Mouse (Mus musculus): ENCODE measurements around the gene D630045J12Rik. TPM values are rescaled to one million over a fixed set of nuclear protein-coding genes. Genes with fewer than 3 reads are reported as not detected.

The D630045J12Rik gene
- polyA plus RNA-seq, 1 experiment from 2014 or later = 12.3 TPM

- WGBS = 66% methylated on average over 3 of the region's 3 CpGs
- Histone ChIP-seq H3K4me1 (ENCODE audit: control insufficient read depth, insufficient read depth, low read length) (peaks cover 15% of the 10 kb centered on the region), H3K36me3 (ENCODE audit: control insufficient read depth, insufficient read depth, low read length) (no peaks in the 10 kb centered on the region), H3K9me3 (ENCODE audit: control insufficient read depth, low read length) (no peaks in the 10 kb centered on the region; the same call in 1 of the 2 replicates), H3K9ac (ENCODE audit: low read depth, low read length) (no peak overlapping the region), H3K27me3 (ENCODE audit: control insufficient read depth, insufficient read depth, low read length) (no peaks in the 10 kb centered on the region), H3K4me2 (replicated peaks; ENCODE audit: low read depth, low read length) (no peak overlapping the region), H3K4me3 (ENCODE audit: low read length) (no peak overlapping the region), H3K27ac (ENCODE audit: low read depth, low read length) (no peak overlapping the region)
- no peak for ATAC-seq (ENCODE audit: low FRiP score, low TSS enrichment)
Measured at GRCm38 (mm10) chr6:38232917-38233316, 20.9 kb downstream of the D630045J12Rik start.

GRCm38 (mm10) chr6:38231994-38232393 lies 21.8 kb downstream of the D630045J12Rik start:
- no peak overlapping the region for H3K27ac ChIP-seq (ENCODE audit: low read depth, low read length)
- WGBS = 50% methylated on average over 4 of the region's 4 CpGs

GRCm38 (mm10) chr6:38224079-38224478 lies 29.7 kb downstream of the D630045J12Rik start:
- 53% methylated on average over 1 of the region's 1 CpGs for WGBS
- no peak for ATAC-seq (ENCODE audit: low FRiP score, low TSS enrichment)
- no peaks in the 10 kb centered on the region for H3K36me3 ChIP-seq (ENCODE audit: control insufficient read depth, insufficient read depth, low read length)
- H3K9ac ChIP-seq (ENCODE audit: low read depth, low read length) = no peak overlapping the region
- H3K4me3 ChIP-seq (ENCODE audit: low read length) = no peak overlapping the region
- no peak overlapping the region for H3K27ac ChIP-seq (ENCODE audit: low read depth, low read length)
- no peak overlapping the region for H3K4me2 ChIP-seq (replicated peaks; ENCODE audit: low read depth, low read length)
- H3K9me3 ChIP-seq (ENCODE audit: control insufficient read depth, low read length) = no peaks in the 10 kb centered on the region; the same call in 1 of the 2 replicates
- no peaks in the 10 kb centered on the region for H3K27me3 ChIP-seq (ENCODE audit: control insufficient read depth, insufficient read depth, low read length)
- H3K4me1 ChIP-seq (ENCODE audit: control insufficient read depth, insufficient read depth, low read length) = no peaks in the 10 kb centered on the region

More at GRCm38 (mm10) chr6:38231994-38232393, 21.8 kb downstream of the D630045J12Rik start:
- no peak overlapping the region for H3K9ac ChIP-seq (ENCODE audit: low read depth, low read length)
- H3K9me3 ChIP-seq (ENCODE audit: control insufficient read depth, low read length) = no peaks in the 10 kb centered on the region; the same call in 1 of the 2 replicates
- H3K4me3 ChIP-seq (ENCODE audit: low read length) = no peak overlapping the region
- H3K4me2 ChIP-seq (replicated peaks; ENCODE audit: low read depth, low read length) = no peak overlapping the region
- no peaks in the 10 kb centered on the region for H3K36me3 ChIP-seq (ENCODE audit: control insufficient read depth, insufficient read depth, low read length)
- H3K27me3 ChIP-seq (ENCODE audit: control insufficient read depth, insufficient read depth, low read length) = no peaks in the 10 kb centered on the region
- peaks cover 15% of the 10 kb centered on the region for H3K4me1 ChIP-seq (ENCODE audit: control insufficient read depth, insufficient read depth, low read length)
- peak; percentile 50 for ATAC-seq (ENCODE audit: low FRiP score, low TSS enrichment)

GRCm38 (mm10) chr6:38219261-38219660 lies 34.5 kb downstream of the D630045J12Rik start:
- Histone ChIP-seq H3K9me3 (ENCODE audit: control insufficient read depth, low read length) (no peaks in the 10 kb centered on the region), H3K9ac (ENCODE audit: low read depth, low read length) (no peak overlapping the region), H3K27me3 (ENCODE audit: control insufficient read depth, insufficient read depth, low read length) (no peaks in the 10 kb centered on the region), H3K27ac (ENCODE audit: low read depth, low read length) (no peak overlapping the region), H3K4me1 (ENCODE audit: control insufficient read depth, insufficient read depth, low read length) (no peaks in the 10 kb centered on the region), H3K4me2 (replicated peaks; ENCODE audit: low read depth, low read length) (no peak overlapping the region), H3K4me3 (ENCODE audit: low read length) (no peak overlapping the region), H3K36me3 (ENCODE audit: control insufficient read depth, insufficient read depth, low read length) (no peaks in the 10 kb centered on the region)
- ATAC-seq (ENCODE audit: low FRiP score, low TSS enrichment) = no peak
- 100% methylated on average over 2 of the region's 2 CpGs for WGBS

GRCm38 (mm10) chr6:38215448-38216110 lies 38.2 kb downstream of the D630045J12Rik start:
- H3K36me3 ChIP-seq (ENCODE audit: control insufficient read depth, insufficient read depth, low read length) = no peaks in the 10 kb centered on the region
- no peak overlapping the region for H3K27ac ChIP-seq (ENCODE audit: low read depth, low read length)
- H3K4me3 ChIP-seq (ENCODE audit: low read length) = no peak overlapping the region
- ATAC-seq (ENCODE audit: low FRiP score, low TSS enrichment) = no peak
- no peaks in the 10 kb centered on the region for H3K4me1 ChIP-seq (ENCODE audit: control insufficient read depth, insufficient read depth, low read length)
- peaks cover 7% of the 10 kb centered on the region; the same call in 1 of the 2 replicates for H3K9me3 ChIP-seq (ENCODE audit: control insufficient read depth, low read length)
- H3K27me3 ChIP-seq (ENCODE audit: control insufficient read depth, insufficient read depth, low read length) = no peaks in the 10 kb centered on the region
- WGBS = 79% methylated on average over 14 of the region's 14 CpGs
- H3K4me2 ChIP-seq (replicated peaks; ENCODE audit: low read depth, low read length) = no peak overlapping the region
- H3K9ac ChIP-seq (ENCODE audit: low read depth, low read length) = no peak overlapping the region

GRCm38 (mm10) chr6:38207621-38208020 lies 46.2 kb downstream of the D630045J12Rik start:
- no peak overlapping the region for H3K4me3 ChIP-seq (ENCODE audit: low read length)
- no peak overlapping the region for H3K9ac ChIP-seq (ENCODE audit: low read depth, low read length)
- H3K4me1 ChIP-seq (ENCODE audit: control insufficient read depth, insufficient read depth, low read length) = peaks cover 26% of the 10 kb centered on the region
- no peak overlapping the region for H3K4me2 ChIP-seq (replicated peaks; ENCODE audit: low read depth, low read length)
- ATAC-seq (ENCODE audit: low FRiP score, low TSS enrichment) = no peak
- no peaks in the 10 kb centered on the region for H3K36me3 ChIP-seq (ENCODE audit: control insufficient read depth, insufficient read depth, low read length)
- peaks cover 5% of the 10 kb centered on the region; the same call in 1 of the 2 replicates for H3K9me3 ChIP-seq (ENCODE audit: control insufficient read depth, low read length)
- 84% methylated on average over 2 of the region's 2 CpGs for WGBS
- no peak overlapping the region for H3K27ac ChIP-seq (ENCODE audit: low read depth, low read length)
- H3K27me3 ChIP-seq (ENCODE audit: control insufficient read depth, insufficient read depth, low read length) = no peaks in the 10 kb centered on the region

GRCm38 (mm10) chr6:38206941-38207531 lies 46.8 kb downstream of the D630045J12Rik start:
- Histone ChIP-seq H3K4me2 (replicated peaks; ENCODE audit: low read depth, low read length) (no peak overlapping the region), H3K9me3 (ENCODE audit: control insufficient read depth, low read length) (peaks cover 5% of the 10 kb centered on the region; the same call in 1 of the 2 replicates), H3K4me3 (ENCODE audit: low read length) (no peak overlapping the region), H3K27me3 (ENCODE audit: control insufficient read depth, insufficient read depth, low read length) (no peaks in the 10 kb centered on the region), H3K4me1 (ENCODE audit: control insufficient read depth, insufficient read depth, low read length) (peaks cover 32% of the 10 kb centered on the region), H3K36me3 (ENCODE audit: control insufficient read depth, insufficient read depth, low read length) (no peaks in the 10 kb centered on the region), H3K27ac (ENCODE audit: low read depth, low read length) (no peak overlapping the region), H3K9ac (ENCODE audit: low read depth, low read length) (no peak overlapping the region)
- 15% methylated on average over 8 of the region's 8 CpGs for WGBS
- ATAC-seq (ENCODE audit: low FRiP score, low TSS enrichment) = no peak

- H3K4me2 ChIP-seq (replicated peaks; ENCODE audit: low read depth, low read length) = no peak overlapping the region
- H3K4me1 ChIP-seq (ENCODE audit: control insufficient read depth, insufficient read depth, low read length) = peaks cover 37% of the 10 kb centered on the region
- no peak for ATAC-seq (ENCODE audit: low FRiP score, low TSS enrichment)
- no peaks in the 10 kb centered on the region for H3K36me3 ChIP-seq (ENCODE audit: control insufficient read depth, insufficient read depth, low read length)
- H3K9me3 ChIP-seq (ENCODE audit: control insufficient read depth, low read length) = peaks cover 5% of the 10 kb centered on the region; the same call in 1 of the 2 replicates
- WGBS = 78% methylated on average over 6 of the region's 6 CpGs
- H3K9ac ChIP-seq (ENCODE audit: low read depth, low read length) = no peak overlapping the region
- H3K27ac ChIP-seq (ENCODE audit: low read depth, low read length) = no peak overlapping the region
- H3K4me3 ChIP-seq (ENCODE audit: low read length) = no peak overlapping the region
- no peaks in the 10 kb centered on the region for H3K27me3 ChIP-seq (ENCODE audit: control insufficient read depth, insufficient read depth, low read length)
Measured at GRCm38 (mm10) chr6:38205375-38205774, 48.4 kb downstream of the D630045J12Rik start.

- Histone ChIP-seq H3K27me3 (ENCODE audit: control insufficient read depth, insufficient read depth, low read length) (no peaks in the 10 kb centered on the region), H3K4me1 (ENCODE audit: control insufficient read depth, insufficient read depth, low read length) (peaks cover 42% of the 10 kb centered on the region), H3K4me3 (ENCODE audit: low read length) (no peak overlapping the region), H3K4me2 (replicated peaks; ENCODE audit: low read depth, low read length) (no peak overlapping the region), H3K9ac (ENCODE audit: low read depth, low read length) (no peak overlapping the region), H3K27ac (ENCODE audit: low read depth, low read length) (no peak overlapping the region), H3K9me3 (ENCODE audit: control insufficient read depth, low read length) (peaks cover 4% of the 10 kb centered on the region; the same call in 1 of the 2 replicates), H3K36me3 (ENCODE audit: control insufficient read depth, insufficient read depth, low read length) (no peaks in the 10 kb centered on the region)
- ATAC-seq (ENCODE audit: low FRiP score, low TSS enrichment) = peak; percentile 67; the same call in 1 of the 2 replicates
- WGBS = 44% methylated on average over 4 of the region's 4 CpGs
Measured at GRCm38 (mm10) chr6:38203820-38204219, 50.0 kb downstream of the D630045J12Rik start.

Measured in kidney, embryonic 14.5 days (tissue).